Mouse (Mus musculus) ES-Bruce4 (cell line): Measurements from ENCODE around the gene Fgfr2.

Experiments
- CTCF ChIP-seq: IDR thresholded peaks from one replicate; pipeline ENCODE4 v1.8.1; 2011; ENCODE audit warnings: low read depth, low read length
- EP300 ChIP-seq: IDR thresholded peaks from 2 replicates; pipeline ENCODE4 v1.6.1; 2011; ENCODE audit warnings: low read depth, low read length; ENCODE audit not compliant: insufficient read depth

GRCm38 (mm10) chr7:132244637-132245036 lies 878.5 kb downstream of the Fgfr2 start:
- no peak for TF ChIP-seq CTCF
- TF ChIP-seq EP300, result no peak
